Mouse (Mus musculus) CD4-positive, CD25-positive, alpha-beta regulatory T cell, adult 4 months (primary cell): ENCODE results near the gene Rnf185. TPM values are rescaled to one million over a fixed set of nuclear protein-coding genes. Genes with fewer than 3 reads are reported as not detected.
A peak's percentile ranks its signal among the peaks of the same experiment; 100 is the strongest.

Experiments
- ATAC-seq: one replicate; pipeline ENCODE4 v1.8.0; 2017
- polyA plus RNA-seq, 2 experiments: library from polyadenylated mRNA; unstranded; fragments of 100-300 nt; shearing (Covaris generic); gene quantifications; one replicate each; pipeline ENCODE4 v1.2.1; 2017

The Rnf185 gene
- polyA plus RNA-seq, 2 experiments from 2014 or later = 26.6 to 29.4 TPM

- ATAC-seq = no peak
Observed at GRCm38 (mm10) chr11:3392526-3392925, 59.6 kb downstream of the Rnf185 start.

- no peak for ATAC-seq
Observed at GRCm38 (mm10) chr11:3390789-3391188, 61.4 kb downstream of the Rnf185 start.

- ATAC-seq = no peak
Observed at GRCm38 (mm10) chr11:3389996-3390395, 62.2 kb downstream of the Rnf185 start.

- ATAC-seq = no peak
Observed at GRCm38 (mm10) chr11:3387482-3388196, 64.5 kb downstream of the Rnf185 start.

GRCm38 (mm10) chr11:3386941-3387368 is 65.2 kb downstream of the Rnf185 start:
- peak; percentile 96 for ATAC-seq

- no peak for ATAC-seq
Observed at GRCm38 (mm10) chr11:3382602-3383594, 69.3 kb downstream of the Rnf185 start.

GRCm38 (mm10) chr11:3381148-3381814 is 70.9 kb downstream of the Rnf185 start:
- ATAC-seq = no peak

- no peak for ATAC-seq
Observed at GRCm38 (mm10) chr11:3379427-3379826, 72.7 kb downstream of the Rnf185 start.

GRCm38 (mm10) chr11:3374741-3375140 is 77.4 kb downstream of the Rnf185 start:
- ATAC-seq = no peak

GRCm38 (mm10) chr11:3374293-3374645 is 77.9 kb downstream of the Rnf185 start:
- ATAC-seq = no peak

GRCm38 (mm10) chr11:3373591-3374292 is 78.4 kb downstream of the Rnf185 start:
- no peak for ATAC-seq

GRCm38 (mm10) chr11:3371599-3372295 is 80.4 kb downstream of the Rnf185 start:
- peak; percentile 42 for ATAC-seq

GRCm38 (mm10) chr11:3370928-3371598 is 81.1 kb downstream of the Rnf185 start:
- ATAC-seq = peak; percentile 93

GRCm38 (mm10) chr11:3370162-3370561 is 82.0 kb downstream of the Rnf185 start:
- ATAC-seq = no peak

GRCm38 (mm10) chr11:3369449-3369848 is 82.7 kb downstream of the Rnf185 start:
- ATAC-seq = no peak

- no peak for ATAC-seq
Observed at GRCm38 (mm10) chr11:3368983-3369382, 83.2 kb downstream of the Rnf185 start.

GRCm38 (mm10) chr11:3366411-3366810 is 85.8 kb downstream of the Rnf185 start:
- no peak for ATAC-seq
